Mouse (Mus musculus) embryonic facial prominence, embryonic 10.5 days (tissue): ENCODE measurements around the gene Kcnab1. TPM values are rescaled to one million over a fixed set of nuclear protein-coding genes. Genes with fewer than 3 reads are reported as not detected.

ENCODE experiments used
- DNase-seq: peaks from one replicate; pipeline ENCODE4 v3.0.0-alpha.2; 2017; ENCODE audit warnings: low spot score
- H3K27ac ChIP-seq: fragments of 300-500 bp; sonication (generic); replicated peaks from 2 replicates; pipeline ENCODE4 v1.5.1; 2016; ENCODE audit warnings: mild to moderate bottlenecking
- H3K27me3 ChIP-seq: fragments of 300-500 bp; sonication (generic); replicated peaks from 2 replicates; pipeline ENCODE4 v1.6.1; 2016; ENCODE audit warnings: low read depth, mild to moderate bottlenecking; ENCODE audit not compliant: poor library complexity, severe bottlenecking
- H3K36me3 ChIP-seq: fragments of 300-500 bp; sonication (generic); replicated peaks from 2 replicates; pipeline ENCODE4 v1.6.1; 2016; ENCODE audit warnings: mild to moderate bottlenecking, moderate library complexity
- H3K4me1 ChIP-seq: fragments of 300-500 bp; sonication (generic); 2 replicates; pipeline ENCODE4 v1.6.1; 2016
- H3K4me3 ChIP-seq: fragments of 300-500 bp; sonication (generic); 2 replicates; pipeline ENCODE4 v1.5.1; 2016; ENCODE audit warnings: mild to moderate bottlenecking, moderate library complexity
- H3K9me3 ChIP-seq: fragments of 300-500 bp; sonication (generic); 2 replicates; pipeline ENCODE4 v1.6.1; 2016; ENCODE audit warnings: mild to moderate bottlenecking
- WGBS: fragments of 180-500 bp; shearing (Covaris S2); methylation state at CpG from one replicate; pipeline ENCODE4 v1.1.7; 2016; 5-methylcytosine and 5-hydroxymethylcytosine counted together
- polyA plus RNA-seq: library from polyadenylated mRNA; unstranded; fragments of >200 nt; fragmentation: Nextera tagmentation; extraction: Ambion mirVana; gene quantifications from 2 replicates; pipeline ENCODE4 v1.2.1, GENCODE M21; 2016

The Kcnab1 gene
- polyA plus RNA-seq, 1 experiment from 2014 or later = 3.2 TPM

- no peaks in the 10 kb centered on the region for H3K9me3 ChIP-seq
- H3K4me3 ChIP-seq = no peak overlapping the region
- WGBS = 87% methylated on average over 2 of the region's 2 CpGs
- DNase-seq = no peak
- H3K27ac ChIP-seq = no peak overlapping the region
- no peaks in the 10 kb centered on the region for H3K36me3 ChIP-seq
- H3K27me3 ChIP-seq = no peaks in the 10 kb centered on the region
- no peaks in the 10 kb centered on the region for H3K4me1 ChIP-seq
Observed at GRCm38 (mm10) chr3:65214635-65215034, 105.5 kb downstream of the Kcnab1 start.

- Histone ChIP-seq H3K4me3 (no peak overlapping the region), H3K27ac (no peak overlapping the region), H3K36me3 (no peaks in the 10 kb centered on the region), H3K27me3 (no peaks in the 10 kb centered on the region), H3K4me1 (peaks cover 8% of the 10 kb centered on the region; the same call in 1 of the 2 replicates), H3K9me3 (no peaks in the 10 kb centered on the region)
- DNase-seq = no peak
- WGBS = 88% methylated on average over 7 of the region's 7 CpGs
Observed at GRCm38 (mm10) chr3:65217673-65218579, 108.7 kb downstream of the Kcnab1 start.

- no peak overlapping the region for H3K27ac ChIP-seq
- no peaks in the 10 kb centered on the region for H3K36me3 ChIP-seq
- peaks cover 8% of the 10 kb centered on the region; the same call in 1 of the 2 replicates for H3K4me1 ChIP-seq
- no peaks in the 10 kb centered on the region for H3K9me3 ChIP-seq
- H3K4me3 ChIP-seq = no peak overlapping the region
- no peak for DNase-seq
- no peaks in the 10 kb centered on the region for H3K27me3 ChIP-seq
Observed at GRCm38 (mm10) chr3:65220287-65220686, 111.1 kb downstream of the Kcnab1 start.

- peaks cover 8% of the 10 kb centered on the region; the same call in 1 of the 2 replicates for H3K4me1 ChIP-seq
- 93% methylated on average over 2 of the region's 2 CpGs for WGBS
- H3K9me3 ChIP-seq = no peaks in the 10 kb centered on the region
- H3K27me3 ChIP-seq = no peaks in the 10 kb centered on the region
- H3K4me3 ChIP-seq = no peak overlapping the region
- DNase-seq = no peak
- H3K36me3 ChIP-seq = no peaks in the 10 kb centered on the region
- no peak overlapping the region for H3K27ac ChIP-seq
Observed at GRCm38 (mm10) chr3:65223635-65224034, 114.5 kb downstream of the Kcnab1 start.

GRCm38 (mm10) chr3:65230978-65231377 is 121.8 kb downstream of the Kcnab1 start:
- WGBS = 81% methylated on average over 1 of the region's 1 CpGs
- Histone ChIP-seq H3K4me3 (no peak overlapping the region), H3K36me3 (no peaks in the 10 kb centered on the region), H3K27me3 (no peaks in the 10 kb centered on the region), H3K9me3 (peaks cover 5% of the 10 kb centered on the region; the same call in 1 of the 2 replicates), H3K27ac (no peak overlapping the region), H3K4me1 (no peaks in the 10 kb centered on the region)
- DNase-seq = no peak

GRCm38 (mm10) chr3:65231419-65232090 is 122.4 kb downstream of the Kcnab1 start:
- Histone ChIP-seq H3K27me3 (no peaks in the 10 kb centered on the region), H3K36me3 (no peaks in the 10 kb centered on the region), H3K4me1 (no peaks in the 10 kb centered on the region), H3K9me3 (peaks cover 5% of the 10 kb centered on the region; the same call in 1 of the 2 replicates), H3K27ac (no peak overlapping the region), H3K4me3 (no peak overlapping the region)
- 88% methylated on average over 11 of the region's 11 CpGs for WGBS
- no peak for DNase-seq

- DNase-seq = no peak
- Histone ChIP-seq H3K4me1 (no peaks in the 10 kb centered on the region; the same call in 1 of the 2 replicates), H3K36me3 (no peaks in the 10 kb centered on the region), H3K27me3 (no peaks in the 10 kb centered on the region), H3K27ac (no peak overlapping the region), H3K9me3 (no peaks in the 10 kb centered on the region), H3K4me3 (no peak overlapping the region)
- 67% methylated on average over 6 of the region's 6 CpGs for WGBS
Observed at GRCm38 (mm10) chr3:65249023-65249422, 139.8 kb downstream of the Kcnab1 start.

- Histone ChIP-seq H3K27me3 (no peaks in the 10 kb centered on the region), H3K4me3 (no peak overlapping the region), H3K27ac (no peak overlapping the region), H3K9me3 (no peaks in the 10 kb centered on the region), H3K36me3 (no peaks in the 10 kb centered on the region), H3K4me1 (no peaks in the 10 kb centered on the region)
- WGBS = 86% methylated on average over 4 of the region's 4 CpGs
- no peak for DNase-seq
Observed at GRCm38 (mm10) chr3:65260521-65260920, 151.3 kb downstream of the Kcnab1 start.

- Histone ChIP-seq H3K9me3 (no peaks in the 10 kb centered on the region), H3K27ac (no peak overlapping the region), H3K27me3 (no peaks in the 10 kb centered on the region), H3K36me3 (no peaks in the 10 kb centered on the region), H3K4me3 (no peak overlapping the region), H3K4me1 (no peaks in the 10 kb centered on the region)
- DNase-seq = no peak
- WGBS = 84% methylated on average over 12 of the region's 12 CpGs
Observed at GRCm38 (mm10) chr3:65262506-65263422, 153.6 kb downstream of the Kcnab1 start.

- H3K36me3 ChIP-seq = no peaks in the 10 kb centered on the region
- H3K4me3 ChIP-seq = no peak overlapping the region
- H3K27ac ChIP-seq = no peak overlapping the region
- H3K27me3 ChIP-seq = no peaks in the 10 kb centered on the region
- DNase-seq = no peak
- H3K9me3 ChIP-seq = no peaks in the 10 kb centered on the region
- H3K4me1 ChIP-seq = peaks cover 10% of the 10 kb centered on the region; the same call in 1 of the 2 replicates
- WGBS = 65% methylated on average over 1 of the region's 1 CpGs
Observed at GRCm38 (mm10) chr3:65273317-65273716, 164.1 kb downstream of the Kcnab1 start.

GRCm38 (mm10) chr3:65277777-65278176 is 168.6 kb downstream of the Kcnab1 start:
- no peak overlapping the region for H3K27ac ChIP-seq
- H3K27me3 ChIP-seq = no peaks in the 10 kb centered on the region
- DNase-seq = no peak
- no peaks in the 10 kb centered on the region for H3K9me3 ChIP-seq
- H3K4me3 ChIP-seq = no peak overlapping the region
- no peaks in the 10 kb centered on the region for H3K36me3 ChIP-seq
- 0 out of 2 replicates have a peak, but pooled peaks cover 3% of the 10 kb centered on the region for H3K4me1 ChIP-seq
- 88% methylated on average over 10 of the region's 10 CpGs for WGBS

GRCm38 (mm10) chr3:65283366-65283765 is 174.2 kb downstream of the Kcnab1 start:
- Histone ChIP-seq H3K36me3 (no peaks in the 10 kb centered on the region), H3K9me3 (no peaks in the 10 kb centered on the region), H3K27ac (no peak overlapping the region), H3K4me3 (no peak overlapping the region), H3K27me3 (no peaks in the 10 kb centered on the region), H3K4me1 (no peaks in the 10 kb centered on the region)
- 75% methylated on average over 2 of the region's 2 CpGs for WGBS
- DNase-seq = no peak
